Mouse (Mus musculus): ENCODE measurements at regions not wholly inside any gene's neighbourhood (a gene's known extent, or its start where the extent isn't known, plus 50 kb on each side); places are given as distances from the start of the nearest gene placed in this dataset.

DNA sequence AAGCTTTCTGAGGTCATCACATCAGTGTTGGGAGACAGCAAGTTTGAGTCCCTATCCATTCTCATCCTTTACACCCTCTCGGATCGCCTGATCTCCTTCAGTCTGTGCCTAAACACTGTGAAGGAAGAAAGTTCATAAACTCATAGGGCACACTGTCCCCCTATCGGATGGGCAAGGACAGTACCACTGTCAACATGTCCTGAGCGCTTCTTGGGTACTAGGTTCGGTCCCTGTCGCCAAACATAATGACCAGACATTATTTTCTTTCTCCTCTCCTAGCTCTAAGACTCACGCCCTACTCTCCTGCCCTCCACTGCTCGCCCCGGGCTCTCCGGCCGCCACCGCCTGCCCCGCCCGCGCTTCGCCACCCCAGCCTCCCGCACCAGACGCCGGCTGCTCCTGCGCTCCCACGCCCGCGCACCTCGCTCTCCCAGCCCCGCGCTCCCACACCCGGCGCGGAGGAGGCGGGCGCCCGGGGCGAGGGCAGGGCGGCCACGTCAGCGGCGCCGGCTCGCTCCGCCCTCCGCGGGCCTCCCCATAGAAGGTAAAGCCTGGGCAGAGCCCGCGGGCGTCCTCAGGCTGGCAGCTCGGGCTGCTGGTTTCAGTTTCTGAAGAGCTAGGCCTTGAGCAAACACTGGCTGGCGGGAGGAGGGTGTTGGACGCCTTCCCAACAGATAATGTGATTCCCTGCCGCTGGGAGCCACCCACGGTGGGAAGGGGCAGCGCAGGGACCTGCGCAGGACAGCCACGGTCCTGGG, 109.1 kb upstream of the Jun start (continued):
- TF ChIP-seq USF2 (IDR thresholded peaks at IDR 0.05; ENCODE audit: borderline replicate concordance in 1 of 2, insufficient read depth in 1 of 2, low read depth in 1 of 2, low read length in 2 of 2) (no peak), MYC (IDR thresholded peaks at IDR 0.05; ENCODE audit: low read depth, low read length) (no peak), CHD1 (IDR thresholded peaks at IDR 0.05; ENCODE audit: low read depth, low read length) (no peak)

DNA sequence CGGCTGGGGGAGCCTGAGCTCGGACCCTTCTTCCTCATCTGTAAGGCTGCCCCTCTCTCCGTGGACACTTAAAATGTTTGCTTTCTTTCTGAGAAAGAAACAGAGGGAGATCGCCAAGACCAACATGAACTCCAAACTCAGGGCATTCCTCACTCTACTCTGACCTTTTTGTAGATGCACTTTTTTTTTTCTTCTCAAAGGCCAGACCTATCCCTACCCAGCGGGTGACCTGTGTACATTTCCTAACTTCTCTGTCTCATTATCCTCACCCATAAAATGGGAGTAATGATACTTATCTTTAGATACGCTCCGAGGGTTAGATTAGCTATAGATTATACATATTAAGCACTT, 109.6 kb upstream of the Jun start:
- no peak for TF ChIP-seq MXI1 (IDR thresholded peaks at IDR 0.05; ENCODE audit: low read depth, low read length)
- 0 out of 2 replicates have a peak, but pooled peaks have one; percentile 15 for TF ChIP-seq ZKSCAN1 (IDR thresholded peaks at IDR 0.05; ENCODE audit: low read depth, low read length)
- TF ChIP-seq ZC3H11A (IDR thresholded peaks at IDR 0.05; ENCODE audit: low read depth, low read length) = no peak
- no peak for TF ChIP-seq USF2 (IDR thresholded peaks at IDR 0.05; ENCODE audit: borderline replicate concordance in 1 of 2, insufficient read depth in 1 of 2, low read depth in 1 of 2, low read length in 2 of 2)
- TF ChIP-seq POLR2A (IDR thresholded peaks at IDR 0.05; ENCODE audit: control insufficient read depth in 1 of 2, insufficient read depth in 1 of 2, low read depth in 1 of 2, low read length in 2 of 2, poor library complexity in 1 of 2) = no peak
- TF ChIP-seq GATA1 (IDR thresholded peaks at IDR 0.05; ENCODE audit: low read depth, low read length) = peak; percentile 38; the same call in 1 of the 2 replicates
- TF ChIP-seq SIN3A (IDR thresholded peaks at IDR 0.05; ENCODE audit: low read length) = peak; percentile 14; the same call in 1 of the 2 replicates
- 0 out of 2 replicates have a peak, but pooled peaks have one; percentile 0 for TF ChIP-seq TCF12 (IDR thresholded peaks at IDR 0.05; ENCODE audit: low read depth, low read length)
- TF ChIP-seq ZNF384 (IDR thresholded peaks at IDR 0.05; ENCODE audit: low read depth, low read length) = peak; percentile 47
- TF ChIP-seq MAX (IDR thresholded peaks at IDR 0.05; ENCODE audit: low read length) = peak; percentile 32; the same call in 1 of the 2 replicates
- H3K27me3 ChIP-seq (ENCODE audit: control insufficient read depth in 1 of 2, insufficient read depth in 2 of 2, low read length in 2 of 2) = no peaks in the 10 kb centered on the region
- H3K9ac ChIP-seq (ENCODE audit: control insufficient read depth, low read depth, low read length, poor library complexity, severe bottlenecking) = peak overlapping the region; percentile 80
- H3K79me2 ChIP-seq (ENCODE audit: control insufficient read depth, insufficient read depth, low read length, poor library complexity) = no peaks in the 10 kb centered on the region; the same call in 1 of the 2 replicates
- H3K9me3 ChIP-seq (replicated peaks; ENCODE audit: insufficient read depth, low read length) = no peaks in the 10 kb centered on the region
- DNase-seq (ENCODE audit: low read depth, low spot score) = no peak
- H3K36me3 ChIP-seq (ENCODE audit: control insufficient read depth in 1 of 2, insufficient read depth in 2 of 2, low read length in 2 of 2) = peaks cover 0 to 20% of the 10 kb centered on the region in 2 experiments; a peak in 2 of 4 replicates
- H3K4me1 ChIP-seq (ENCODE audit: control insufficient read depth in 1 of 2, insufficient read depth in 2 of 2, low read length in 2 of 2) = peaks cover 22 to 32% of the 10 kb centered on the region in 2 experiments
- H3K27ac ChIP-seq (ENCODE audit: control insufficient read depth, low read depth, low read length) = peak overlapping the region; percentile 85
- H3K4me3 ChIP-seq (ENCODE audit: control insufficient read depth in 1 of 2, insufficient read depth in 1 of 2, low read depth in 2 of 2, low read length in 2 of 2) = peak overlapping the region; percentile 78 to 86

DNA sequence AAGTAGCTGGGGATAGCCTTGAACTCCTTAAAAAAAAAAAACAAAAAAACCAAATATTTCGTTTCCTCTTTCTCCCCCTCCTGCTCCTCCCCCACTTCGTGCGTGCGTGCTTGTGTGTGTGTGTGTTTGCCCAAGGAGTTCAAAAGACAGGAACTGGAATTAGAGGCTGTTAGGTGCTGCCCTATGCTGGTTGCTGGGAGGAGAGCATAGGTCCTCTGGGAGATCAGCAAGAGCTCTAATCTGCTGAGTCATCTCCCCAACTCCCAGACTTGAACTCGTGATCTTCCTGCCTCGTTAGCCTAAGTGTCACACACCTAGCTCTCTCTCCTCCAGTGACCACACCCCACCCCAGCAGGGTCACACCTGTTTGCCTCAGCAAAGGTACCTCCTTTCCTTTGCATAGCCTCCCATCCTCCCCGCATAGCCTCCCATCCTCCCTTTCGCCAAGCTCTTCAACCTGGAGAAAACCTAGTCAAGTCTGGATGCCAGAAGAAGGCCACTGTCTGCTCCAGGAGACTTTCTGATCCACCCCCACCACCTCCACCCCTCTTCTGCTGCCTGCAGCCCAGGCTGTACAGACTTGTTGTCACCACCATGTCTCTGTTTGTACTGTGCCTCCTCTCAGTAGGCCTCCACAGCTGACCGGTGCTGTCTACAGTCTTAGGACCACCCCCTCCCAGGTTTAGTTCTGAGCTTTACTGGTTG, 110.5 kb upstream of the Jun start:
- no peak overlapping the region for H3K9ac ChIP-seq (ENCODE audit: control insufficient read depth, low read depth, low read length, poor library complexity, severe bottlenecking)
- no peaks in the 10 kb centered on the region for H3K9me3 ChIP-seq (replicated peaks; ENCODE audit: insufficient read depth, low read length)
- H3K27ac ChIP-seq (ENCODE audit: control insufficient read depth, low read depth, low read length) = peak overlapping the region; percentile 60
- H3K4me3 ChIP-seq (ENCODE audit: control insufficient read depth in 1 of 2, insufficient read depth in 1 of 2, low read depth in 2 of 2, low read length in 2 of 2) = no peak overlapping the region; a peak in 1 of 4 replicates
- peaks cover 0 to 13% of the 10 kb centered on the region in 2 experiments; a peak in 2 of 4 replicates for H3K36me3 ChIP-seq (ENCODE audit: control insufficient read depth in 1 of 2, insufficient read depth in 2 of 2, low read length in 2 of 2)
- peaks cover 18 to 25% of the 10 kb centered on the region in 2 experiments for H3K4me1 ChIP-seq (ENCODE audit: control insufficient read depth in 1 of 2, insufficient read depth in 2 of 2, low read length in 2 of 2)
- no peaks in the 10 kb centered on the region for H3K27me3 ChIP-seq (ENCODE audit: control insufficient read depth in 1 of 2, insufficient read depth in 2 of 2, low read length in 2 of 2)
- peak; percentile 81 for DNase-seq (ENCODE audit: low read depth, low spot score)
- no peaks in the 10 kb centered on the region; the same call in 1 of the 2 replicates for H3K79me2 ChIP-seq (ENCODE audit: control insufficient read depth, insufficient read depth, low read length, poor library complexity)
- TF ChIP-seq BHLHE40 (IDR thresholded peaks at IDR 0.05; ENCODE audit: borderline replicate concordance, low read depth, low read length) (peak; percentile 44; the same call in 1 of the 2 replicates), MXI1 (IDR thresholded peaks at IDR 0.05; ENCODE audit: low read depth, low read length) (0 out of 2 replicates have a peak, but pooled peaks have one; percentile 40), NRF1 (IDR thresholded peaks at IDR 0.05; ENCODE audit: insufficient read depth, low read depth, low read length, poor library complexity, severe bottlenecking) (no peak), MAX (IDR thresholded peaks at IDR 0.05; ENCODE audit: low read length) (no peak), POLR2AphosphoS2 (IDR thresholded peaks at IDR 0.05; ENCODE audit: low read length) (no peak), SMC3 (IDR thresholded peaks at IDR 0.05; ENCODE audit: low read depth, low read length) (no peak), ZKSCAN1 (IDR thresholded peaks at IDR 0.05; ENCODE audit: low read depth, low read length) (no peak), ELF1 (IDR thresholded peaks at IDR 0.05; ENCODE audit: low read depth, low read length) (0 out of 2 replicates have a peak, but pooled peaks have one; percentile 24), MAZ (IDR thresholded peaks at IDR 0.05; ENCODE audit: low read depth, low read length) (peak; percentile 31; the same call in 1 of the 2 replicates), USF2 (IDR thresholded peaks at IDR 0.05; ENCODE audit: borderline replicate concordance in 1 of 2, insufficient read depth in 1 of 2, low read depth in 1 of 2, low read length in 2 of 2) (no peak), ETS1 (IDR thresholded peaks at IDR 0.05; ENCODE audit: low read depth, low read length) (peak; percentile 55; the same call in 1 of the 2 replicates), MYB (IDR thresholded peaks at IDR 0.05; ENCODE audit: low read depth, low read length) (no peak), RCOR1 (IDR thresholded peaks at IDR 0.05; ENCODE audit: low read depth, low read length) (no peak), POLR2AphosphoS5 (IDR thresholded peaks at IDR 0.05; ENCODE audit: borderline replicate concordance, low read depth, low read length) (no peak), NELFE (IDR thresholded peaks at IDR 0.05; ENCODE audit: low read depth, low read length) (no peak), SIN3A (IDR thresholded peaks at IDR 0.05; ENCODE audit: low read length) (no peak), CHD1 (IDR thresholded peaks at IDR 0.05; ENCODE audit: low read depth, low read length) (no peak), POLR2A (IDR thresholded peaks at IDR 0.05; ENCODE audit: control insufficient read depth in 1 of 2, insufficient read depth in 1 of 2, low read depth in 1 of 2, low read length in 2 of 2, poor library complexity in 1 of 2) (no peak; a peak in 1 of 4 replicates), KAT2A (conservative IDR thresholded peaks at IDR 0.05; ENCODE audit: low read depth, low read length) (no peak)
